Comparison of ENCODE assay signal across 9 mouse cellular contexts in the genomic region with DNA sequence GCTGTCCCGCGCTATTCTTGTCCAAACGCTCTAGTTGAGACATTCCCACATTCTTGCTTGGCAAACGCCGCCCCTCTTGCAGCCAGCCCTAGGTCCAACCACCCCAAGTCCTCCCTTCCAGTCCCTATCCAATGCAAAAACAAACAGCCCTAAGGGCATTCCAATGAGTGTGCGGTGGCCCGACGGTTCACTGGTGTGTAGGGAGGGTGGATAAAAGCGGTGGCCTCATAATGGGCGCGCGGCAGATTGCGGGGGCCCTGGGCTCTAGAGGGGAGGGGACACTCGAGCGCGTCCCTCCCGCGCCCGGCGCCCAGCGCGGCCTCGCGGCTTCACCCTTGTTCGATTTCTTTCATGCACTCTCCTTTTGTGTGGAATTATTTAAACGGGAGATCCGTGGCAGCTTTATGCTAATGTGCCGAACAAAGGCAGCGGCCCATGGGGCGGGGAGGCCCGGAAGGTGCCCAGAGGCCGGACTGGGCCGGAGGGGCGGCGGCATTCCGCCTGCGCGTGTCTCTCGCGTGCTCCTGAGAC. TPM values are rescaled to one million over a fixed set of nuclear protein-coding genes. Genes with fewer than 3 reads are reported as not detected.
DNase-seq lines count a peak whose midpoint lies in the region; ATAC-seq and TF ChIP-seq lines count a peak whose summit lies in the region.
"Had no signal": no experiment of that assay in that cellular context is flagged by ENCODE, and none has a peak within 500 bp of the region (broad histone marks: within the 10 kb centered on the region; RNA-seq: fewer than 3 reads in every experiment).

No protein-coding gene starts in this region.

- no peaks in the 10 kb centered on the region for H3K36me3 ChIP-seq in E14TG2a.4 (ENCODE audit: insufficient read depth, low read length)
- no peaks in the 10 kb centered on the region for H3K36me3 ChIP-seq in forebrain, embryonic 15.5 days
- no peaks in the 10 kb centered on the region for H3K36me3 ChIP-seq in limb, embryonic 12.5 days
- no peaks in the 10 kb centered on the region for H3K36me3 ChIP-seq in stomach, embryonic 16.5 days (ENCODE audit: control insufficient read depth, insufficient read depth, low read length)

- ATAC-seq in forebrain, embryonic 15.5 days (replicated peaks), result peak; percentile 11
- no peak for ATAC-seq in limb, embryonic 12.5 days (ENCODE audit: insufficient number of reproducible peaks, insufficient read depth, low FRiP score, low TSS enrichment, low read depth)
- ATAC-seq in stomach, embryonic 16.5 days (ENCODE audit: insufficient read depth, low FRiP score), result no peak
- no peak for ATAC-seq in granulocyte monocyte progenitor cell, adult 5-6 weeks (replicated peaks; ENCODE audit: poor library complexity, severe bottlenecking)

- DNase-seq in cerebellum, postnatal 10 days, result peak; percentile 65
- DNase-seq in cerebellum, adult 9-10 months, result no peak
- DNase-seq in layer of hippocampus, postnatal 36 days, result no peak

- peak overlapping the region; percentile 45 for H3K4me2 ChIP-seq in forebrain, embryonic 15.5 days (replicated peaks)
- H3K4me2 ChIP-seq in limb, embryonic 12.5 days, result peak overlapping the region; percentile 51
- H3K4me2 ChIP-seq in stomach, embryonic 16.5 days (ENCODE audit: low read depth, low read length), result peak overlapping the region; percentile 49

- peak overlapping the region; percentile 43 for H3K9ac ChIP-seq in forebrain, embryonic 15.5 days (replicated peaks)
- 0 out of 2 replicates have a peak overlapping the region, but pooled peaks have one; percentile 18 for H3K9ac ChIP-seq in limb, embryonic 12.5 days (replicated peaks)
- no peak overlapping the region for H3K9ac ChIP-seq in stomach, embryonic 16.5 days (ENCODE audit: low read length)

- TF ChIP-seq CTCF in E14TG2a.4 (conservative IDR thresholded peaks at IDR 0.05; ENCODE audit: low read length), result no peak

- H3K27ac ChIP-seq in forebrain, embryonic 15.5 days (replicated peaks), result peak overlapping the region; percentile 87
- no peak overlapping the region for H3K27ac ChIP-seq in limb, embryonic 12.5 days
- H3K27ac ChIP-seq in stomach, embryonic 16.5 days (ENCODE audit: low read length), result no peak overlapping the region

- peaks cover 45% of the 10 kb centered on the region for H3K4me1 ChIP-seq in E14TG2a.4 (replicated peaks; ENCODE audit: low read depth, low read length)
- H3K4me1 ChIP-seq in forebrain, embryonic 15.5 days, result peaks cover 63% of the 10 kb centered on the region
- peaks cover 39% of the 10 kb centered on the region for H3K4me1 ChIP-seq in limb, embryonic 12.5 days (replicated peaks)
- peaks cover 28% of the 10 kb centered on the region for H3K4me1 ChIP-seq in stomach, embryonic 16.5 days (ENCODE audit: control insufficient read depth, insufficient read depth, low read length)

- H3K27me3 ChIP-seq in E14TG2a.4 (ENCODE audit: insufficient read depth, low read length), result peaks cover 72% of the 10 kb centered on the region
- no peaks in the 10 kb centered on the region for H3K27me3 ChIP-seq in forebrain, embryonic 15.5 days
- peaks cover 82% of the 10 kb centered on the region for H3K27me3 ChIP-seq in limb, embryonic 12.5 days
- peaks cover 71% of the 10 kb centered on the region for H3K27me3 ChIP-seq in stomach, embryonic 16.5 days (ENCODE audit: control insufficient read depth, insufficient read depth, low read length)

- 2% methylated on average over 40 of the region's 40 CpGs for WGBS in forebrain, embryonic 15.5 days
- WGBS in limb, embryonic 12.5 days, result under 1% methylated on average over 40 of the region's 40 CpGs
- WGBS in stomach, embryonic 16.5 days, result under 1% methylated on average over 40 of the region's 40 CpGs

- no peaks in the 10 kb centered on the region for H3K9me3 ChIP-seq in E14TG2a.4 (ENCODE audit: low read length)
- H3K9me3 ChIP-seq in forebrain, embryonic 15.5 days, result no peaks in the 10 kb centered on the region
- no peaks in the 10 kb centered on the region for H3K9me3 ChIP-seq in limb, embryonic 12.5 days
- no peaks in the 10 kb centered on the region for H3K9me3 ChIP-seq in stomach, embryonic 16.5 days (replicated peaks; ENCODE audit: control insufficient read depth, low read length)

- H3K4me3 ChIP-seq in E14TG2a.4 (replicated peaks; ENCODE audit: low read length), result peak overlapping the region; percentile 61
- peak overlapping the region; percentile 21 for H3K4me3 ChIP-seq in forebrain, embryonic 15.5 days
- H3K4me3 ChIP-seq in limb, embryonic 12.5 days (replicated peaks), result peak overlapping the region; percentile 30
- peak overlapping the region; percentile 33 for H3K4me3 ChIP-seq in stomach, embryonic 16.5 days (replicated peaks; ENCODE audit: low read length)

RNA-seq across cellular contexts. Expression of a gene that starts 3.5 kb away (rescaled TPM):
- polyA plus RNA-seq in forebrain, embryonic 15.5 days (2015; fragmentation: Nextera tagmentation; extraction: Ambion mirVana), result 13.5 and 15.6 TPM in 2 replicates
- not detected in 2 replicates for polyA plus RNA-seq in limb, embryonic 12.5 days (2016; fragmentation: Nextera tagmentation; extraction: Ambion mirVana)
- polyA plus RNA-seq in stomach, embryonic 16.5 days (2015; fragmentation: Nextera tagmentation; extraction: Ambion mirVana), result 0.37 and 0.46 TPM in 2 replicates
- total RNA-seq in granulocyte monocyte progenitor cell, adult 5-6 weeks (2014; fragmentation: Nextera tagmentation), result not detected in 2 replicates
- not detected in 2 replicates for total RNA-seq in granulocyte monocyte progenitor cell, adult 5-6 weeks (2017)
- total RNA-seq in layer of hippocampus, postnatal 36 days (2021), result 1 to 10 TPM; 7.1 to 7.7 TPM
- total RNA-seq: common myeloid progenitor, adult 5-6 weeks had no signal

Comparison
In these comparisons a context has a peak if more than half of its experiments do, and no peak if none do; other contexts are left out.
1. DNase-seq: peak in cerebellum, postnatal 10 days (2 of 2); none in cerebellum, adult 9-10 months (single experiment) and layer of hippocampus, postnatal 36 days (0 of 2).
2. Peak in every context shown above with its lines, with median percentiles within 50 percentile points of each other: H3K4me3 ChIP-seq and H3K4me2 ChIP-seq.